Mouse (Mus musculus): ENCODE data around the gene Drosha. TPM values are rescaled to one million over a fixed set of nuclear protein-coding genes. Genes with fewer than 3 reads are reported as not detected.

The Drosha gene
- total RNA-seq, 2 experiments from 2014 or later, result 34.8 to 39.1 TPM

GRCm38 (mm10) chr15:12829878-12830277, 5.3 kb downstream of the Drosha start:
- DNase-seq, result no peak

DNA sequence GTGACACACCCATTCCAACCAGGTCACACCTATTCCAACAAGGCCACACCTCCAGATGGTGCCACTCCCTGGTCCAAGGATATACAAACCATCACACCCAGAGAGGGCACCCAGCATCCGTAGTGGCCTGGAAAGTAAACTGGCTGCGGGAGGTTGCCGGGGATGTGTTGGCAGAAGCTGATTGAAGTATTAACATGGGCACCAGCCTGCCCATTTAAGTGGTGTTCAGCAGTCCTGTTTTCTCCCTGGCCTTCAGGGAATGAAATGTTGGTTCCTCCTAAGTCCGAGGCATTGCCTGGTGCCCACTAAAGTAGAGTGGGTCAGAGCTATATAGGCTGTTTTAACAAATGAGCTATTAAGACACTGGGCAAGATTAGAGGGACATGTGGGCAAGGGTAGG, 8.0 kb downstream of the Drosha start:
- DNase-seq, result no peak

- DNase-seq, result no peak
These were observed 8.8 kb downstream of the Drosha start for GRCm38 (mm10) chr15:12833385-12833784.

DNA sequence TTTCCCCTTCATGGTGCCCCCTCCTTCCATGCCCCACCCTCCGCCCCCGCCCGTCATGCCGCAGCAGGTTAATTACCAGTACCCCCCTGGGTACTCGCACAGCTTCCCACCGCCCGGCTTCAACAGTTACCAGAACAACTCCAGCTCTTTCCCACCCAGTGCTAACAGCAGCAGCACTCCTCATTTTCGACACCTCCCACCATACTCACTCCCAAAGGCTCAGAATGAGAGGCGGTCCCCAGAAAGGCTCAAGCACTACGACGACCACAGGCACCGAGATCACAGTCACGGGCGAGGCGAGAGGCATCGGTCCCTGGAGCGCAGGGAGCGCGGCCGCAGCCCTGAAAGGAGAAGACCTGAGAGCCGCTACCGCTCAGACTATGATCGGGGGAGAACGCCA, 9.6 kb downstream of the Drosha start:
- no peak for DNase-seq

- DNase-seq, result no peak
These were observed 16.1 kb downstream of the Drosha start for GRCm38 (mm10) chr15:12840737-12841136.

DNA sequence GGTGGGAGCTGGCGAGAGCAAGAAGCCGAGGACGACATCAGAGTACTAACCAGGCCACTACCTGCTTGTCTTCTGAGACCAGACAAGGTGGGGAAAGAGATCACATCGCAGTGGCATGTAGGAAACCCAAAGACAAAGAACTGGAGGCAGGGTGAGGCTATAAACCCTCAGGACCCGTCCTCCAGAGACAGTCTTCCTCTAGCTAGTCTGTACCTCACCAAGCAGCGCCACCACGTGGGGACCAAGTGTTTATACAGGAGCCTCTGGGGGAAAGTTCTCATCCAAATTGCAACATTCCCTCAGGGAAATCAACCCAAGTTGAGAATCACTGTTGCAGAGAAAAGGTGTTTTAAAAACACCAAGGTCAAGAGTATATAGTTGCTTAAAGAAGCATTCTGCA, 18.2 kb downstream of the Drosha start:
- no peak for DNase-seq

- no peak for DNase-seq
These were observed 23.8 kb downstream of the Drosha start for GRCm38 (mm10) chr15:12848196-12848975.

DNA sequence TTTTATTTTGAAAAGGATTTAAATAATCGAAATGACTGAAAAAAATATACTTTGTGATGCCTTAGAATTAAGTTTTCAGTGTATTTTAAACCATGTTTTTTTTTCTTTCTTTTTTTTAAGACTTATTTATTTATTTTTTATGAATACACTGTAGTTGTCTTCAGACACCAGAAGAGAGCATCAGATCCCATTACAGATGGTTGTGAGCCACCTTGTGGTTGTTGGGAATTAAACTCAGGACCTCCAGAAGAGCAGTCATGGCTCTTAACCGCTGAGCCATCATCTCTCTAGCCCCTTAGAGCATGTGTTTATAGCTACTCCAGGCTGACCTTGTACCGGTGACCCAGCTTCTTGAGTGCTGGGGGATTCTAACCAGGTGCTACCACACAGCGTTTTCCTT, 24.8 kb downstream of the Drosha start:
- DNase-seq, result no peak

- no peak for DNase-seq
These were observed 28.9 kb downstream of the Drosha start for GRCm38 (mm10) chr15:12853471-12853870.

GRCm38 (mm10) chr15:12856780-12857179, 32.2 kb downstream of the Drosha start:
- no peak for DNase-seq

DNA sequence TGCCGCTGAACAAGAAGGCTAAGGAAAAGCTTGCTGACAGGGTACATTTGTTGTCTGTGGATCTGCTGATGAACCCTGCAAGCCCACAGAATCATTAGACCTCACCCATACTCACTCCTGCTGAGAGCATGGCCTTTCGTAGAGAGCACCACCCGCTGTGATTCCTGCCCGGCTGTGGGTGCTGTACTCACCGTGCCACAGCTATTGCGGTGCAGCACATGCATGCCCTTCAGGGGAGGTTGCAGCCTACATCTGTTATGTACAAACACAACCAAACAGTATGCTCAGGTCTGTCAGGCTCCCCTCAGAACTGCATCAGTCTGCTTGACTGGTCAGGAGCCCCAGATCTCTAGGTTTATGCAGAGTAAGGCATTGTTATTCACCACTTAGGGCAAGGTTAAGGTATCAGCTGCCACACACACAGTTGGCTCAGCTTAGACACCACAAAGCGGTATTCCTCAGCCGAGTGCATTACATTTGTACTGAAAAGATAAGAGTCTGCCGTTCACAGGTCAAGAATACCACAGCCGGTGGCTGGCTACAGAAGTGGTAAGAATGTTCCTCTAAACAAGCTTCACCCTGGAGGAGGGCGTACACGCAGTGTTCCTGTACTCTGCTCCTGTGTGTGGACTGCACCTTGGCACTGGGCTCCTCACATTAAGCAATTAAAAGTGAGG, 33.4 kb downstream of the Drosha start:
- DNase-seq, result no peak

- no peak for DNase-seq
These were observed 34.0 kb downstream of the Drosha start for GRCm38 (mm10) chr15:12858645-12859044.

DNA sequence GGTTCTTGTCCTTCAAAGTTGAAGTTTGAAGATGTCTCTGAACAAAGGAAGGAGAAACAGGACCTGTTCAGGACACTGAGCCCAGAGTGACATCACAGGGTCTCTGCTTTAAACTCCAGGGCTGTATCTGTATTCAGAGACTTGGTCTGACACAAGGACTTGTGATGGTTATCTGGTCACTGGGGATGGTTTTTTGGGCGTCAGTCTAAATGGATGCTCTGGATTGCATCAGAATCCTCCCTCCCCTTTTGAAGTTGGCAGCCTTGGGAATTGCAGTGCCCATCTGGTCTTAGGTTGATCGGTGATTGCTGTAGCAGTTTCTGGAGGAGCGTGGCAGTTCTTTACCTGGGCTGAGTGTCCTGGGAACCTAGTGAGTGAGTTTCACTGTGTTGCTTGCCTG, 37.4 kb downstream of the Drosha start:
- no peak for DNase-seq

GRCm38 (mm10) chr15:12863669-12864068, 39.1 kb downstream of the Drosha start:
- DNase-seq, result no peak

- DNase-seq, result no peak
These were observed 41.1 kb downstream of the Drosha start for GRCm38 (mm10) chr15:12865595-12866314.

DNA sequence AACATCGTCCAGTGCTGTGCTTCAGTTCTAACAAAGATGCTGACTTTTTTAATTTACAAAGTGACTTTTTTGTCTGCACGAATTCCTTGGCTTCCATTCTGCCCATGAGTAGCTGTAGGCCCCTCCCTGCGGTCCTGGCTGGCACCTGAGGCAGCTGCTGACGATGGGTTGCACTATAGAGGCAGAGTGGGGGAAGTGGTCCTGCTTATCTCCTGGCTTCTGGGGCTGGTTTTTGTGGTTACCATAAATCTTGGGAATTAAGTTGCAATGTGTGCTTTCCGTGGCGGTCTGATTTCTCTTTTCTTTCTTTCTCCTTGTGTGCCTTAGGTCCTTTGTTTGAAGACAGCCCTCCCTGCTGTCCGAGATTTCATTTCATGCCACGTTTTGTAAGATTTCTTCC, 42.7 kb downstream of the Drosha start:
- no peak for DNase-seq

- DNase-seq, result no peak
These were observed 51.0 kb downstream of the Drosha start for GRCm38 (mm10) chr15:12875442-12876176.

DNA sequence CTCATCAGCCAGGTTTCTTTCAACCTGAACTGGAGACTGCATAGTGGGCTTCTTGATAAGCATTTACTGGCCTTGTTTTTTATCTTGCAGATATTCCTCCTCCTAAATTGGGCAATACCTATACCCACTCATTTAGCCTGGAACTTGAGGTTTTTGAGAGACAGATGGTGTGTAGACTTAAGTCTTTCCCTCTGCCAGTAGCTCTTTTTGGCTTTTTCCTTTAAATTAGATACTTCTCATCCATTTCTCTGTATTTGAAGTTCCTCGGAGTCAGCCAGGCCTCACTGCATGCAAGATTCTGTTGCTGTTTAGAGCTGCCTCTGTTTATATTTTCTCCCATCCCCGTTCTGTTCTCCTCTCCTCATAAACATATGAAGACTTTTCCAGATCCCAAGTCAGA, 51.7 kb downstream of the Drosha start:
- DNase-seq, result no peak

- DNase-seq, result no peak
These were observed 52.3 kb downstream of the Drosha start for GRCm38 (mm10) chr15:12876881-12877280.

DNA sequence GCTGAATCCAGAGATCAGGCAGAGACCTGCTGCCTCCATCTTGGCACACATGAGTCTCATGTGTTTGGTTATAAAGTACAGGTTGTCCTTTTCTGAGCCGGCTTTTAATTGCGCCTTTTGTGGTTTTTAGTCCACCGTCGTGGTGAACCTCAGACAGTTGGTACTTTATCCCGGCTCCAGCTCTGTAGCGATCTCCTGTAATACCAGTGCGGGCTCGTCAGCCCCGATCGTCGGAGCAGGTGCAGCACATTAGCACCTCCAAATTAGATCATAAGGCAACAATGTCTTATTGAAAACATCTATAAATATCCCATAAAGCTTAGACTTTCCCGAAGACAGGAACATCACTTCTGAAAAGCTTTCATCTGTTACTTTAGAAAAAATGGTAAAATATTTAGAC, 53.3 kb downstream of the Drosha start:
- DNase-seq, result no peak

DNA sequence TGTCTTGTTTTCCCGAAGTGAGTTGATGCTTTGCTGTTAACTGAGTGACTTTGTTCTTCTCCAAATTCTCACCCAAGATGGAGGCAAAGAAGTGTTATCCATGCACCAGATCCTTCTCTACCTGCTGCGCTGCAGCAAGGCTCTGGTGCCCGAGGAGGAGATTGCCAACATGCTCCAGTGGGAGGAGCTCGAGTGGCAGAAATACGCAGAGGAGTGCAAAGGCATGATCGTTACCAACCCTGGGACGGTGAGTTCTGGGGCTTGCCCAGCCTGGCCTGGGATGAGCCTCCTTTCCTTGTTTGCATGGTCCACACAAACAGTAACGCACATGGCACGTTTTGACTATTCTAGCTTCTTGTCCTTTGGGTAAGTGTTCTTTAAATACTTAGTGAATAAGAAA, 54.0 kb downstream of the Drosha start:
- DNase-seq, result no peak

DNA sequence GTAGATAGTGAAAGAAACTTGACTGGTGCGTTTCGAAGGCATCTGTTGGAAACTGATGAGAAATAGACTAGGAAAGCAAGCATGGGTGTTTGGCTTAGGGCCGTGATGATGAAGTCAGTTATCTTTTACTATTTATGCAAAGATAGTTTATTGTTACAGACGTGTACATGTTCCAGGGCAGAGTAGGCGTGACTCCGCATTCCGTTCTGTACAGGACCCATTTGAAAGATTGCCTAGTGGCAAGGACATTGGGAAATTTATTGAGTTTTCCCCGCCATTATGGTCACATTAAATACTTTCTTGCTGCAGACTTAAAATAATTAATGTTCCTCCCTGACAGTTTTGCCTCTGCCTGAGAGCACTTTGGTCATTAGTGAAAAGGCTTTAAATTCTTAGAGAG, 55.3 kb downstream of the Drosha start:
- no peak for DNase-seq

DNA sequence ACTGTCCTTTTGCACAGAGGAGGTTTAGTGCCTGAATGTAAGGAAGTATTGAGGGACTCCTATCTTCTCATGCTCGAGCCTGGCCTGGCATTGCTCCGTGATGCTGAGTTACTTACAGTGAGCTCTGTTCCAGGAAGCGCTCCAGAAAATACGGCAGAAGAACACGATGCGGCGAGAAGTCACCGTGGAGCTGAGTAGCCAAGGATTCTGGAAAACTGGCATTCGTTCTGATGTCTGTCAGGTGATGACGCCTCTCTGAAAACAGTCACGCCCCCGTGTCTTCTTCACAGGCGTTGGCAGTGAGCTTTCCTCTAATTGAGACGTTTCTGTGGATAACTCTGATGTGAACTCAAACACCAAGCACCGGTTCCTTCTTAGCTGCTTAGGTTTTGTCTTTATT, 60.2 kb downstream of the Drosha start:
- no peak for DNase-seq
